Mouse (Mus musculus) urinary bladder, postnatal 36 days (tissue): ENCODE measurements at regions not wholly inside any gene's neighbourhood (a gene's known extent, or its start where the extent isn't known, plus 50 kb on each side); places are given as distances from the start of the nearest gene placed in this dataset.

Experiments used
- DNase-seq, 2 experiments: peaks; one replicate each; pipeline ENCODE4 v3.0.0; 2022; ENCODE audit warnings: low spot score in 2 of 2, mixed read lengths in 1 of 2

GRCm38 (mm10) chrX:82528640-82529351, 419.9 kb upstream of the Dmd start:
- no peak for DNase-seq

GRCm38 (mm10) chrX:82571616-82572015, 377.1 kb upstream of the Dmd start:
- DNase-seq, result no peak

- DNase-seq, result no peak
These were observed 335.3 kb upstream of the Dmd start for GRCm38 (mm10) chrX:82613361-82613760.

GRCm38 (mm10) chrX:82650359-82650758, 298.3 kb upstream of the Dmd start:
- peak in 1 of 2 experiments; percentile 23 for DNase-seq
